21 mouse cellular contexts compared by ENCODE assay signal in the genomic region with DNA sequence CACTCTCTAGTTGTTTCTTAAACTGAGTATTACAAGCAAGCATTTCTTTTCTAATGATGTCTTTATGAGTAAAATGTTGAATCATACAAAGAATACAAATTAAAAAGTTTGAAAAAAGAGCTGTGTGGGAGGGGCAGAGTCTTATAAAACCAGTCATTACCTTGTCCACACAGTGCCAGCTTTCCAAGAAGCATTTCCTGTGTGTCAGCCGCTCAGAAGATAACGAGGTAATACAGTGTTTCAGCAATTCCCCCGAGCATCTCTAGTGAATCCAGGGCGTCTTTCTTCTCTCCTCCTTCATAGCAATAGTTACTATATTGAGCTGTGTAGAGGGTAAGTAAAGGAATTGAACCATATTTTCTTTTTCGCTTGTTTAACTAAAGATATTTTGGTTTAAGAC. TPM values are rescaled to one million over a fixed set of nuclear protein-coding genes. Genes with fewer than 3 reads are reported as not detected.
DNase-seq lines count a peak whose midpoint lies in the region; ATAC-seq and TF ChIP-seq lines count a peak whose summit lies in the region.
"Had no signal": no experiment of that assay in that cellular context is flagged by ENCODE, and none has a peak within 500 bp of the region (broad histone marks: within the 10 kb centered on the region; RNA-seq: fewer than 3 reads in every experiment).

TSS of gene Serpinb2 (plus strand) at position 172 of the 400 bp plus-strand sequence.

- 42% methylated on average over 5 of the region's 5 CpGs for WGBS in forebrain, embryonic 14.5 days
- WGBS in forebrain, embryonic 12.5 days: 53% methylated on average over 5 of the region's 5 CpGs

- no peaks in the 10 kb centered on the region for H3K27me3 ChIP-seq in forebrain, embryonic 14.5 days (replicated peaks; ENCODE audit: control insufficient read depth, insufficient read depth, low read length)
- no peaks in the 10 kb centered on the region for H3K27me3 ChIP-seq in forebrain, embryonic 12.5 days
- H3K27me3 ChIP-seq in megakaryocyte, embryonic 14.5 days (replicated peaks): no peaks in the 10 kb centered on the region
- H3K27me3 ChIP-seq: embryonic facial prominence, embryonic 13.5 days; heart, embryonic 15.5 days; intestine, embryonic 15.5 days had no signal

- H3K9ac ChIP-seq in forebrain, embryonic 14.5 days (ENCODE audit: low read length): no peak within 1 kb of the TSS
- no peak within 1 kb of the TSS for H3K9ac ChIP-seq in forebrain, embryonic 12.5 days
- H3K9ac ChIP-seq: embryonic facial prominence, embryonic 13.5 days; heart, embryonic 15.5 days; hindbrain, embryonic 14.5 days; intestine, embryonic 15.5 days had no signal

- no peaks in the 10 kb centered on the region for H3K4me1 ChIP-seq in forebrain, embryonic 14.5 days (ENCODE audit: control insufficient read depth, insufficient read depth, low read length)
- H3K4me1 ChIP-seq in forebrain, embryonic 12.5 days: no peaks in the 10 kb centered on the region
- peaks cover 57% of the 10 kb centered on the region for H3K4me1 ChIP-seq in megakaryocyte, embryonic 14.5 days
- H3K4me1 ChIP-seq: embryonic facial prominence, embryonic 13.5 days; heart, embryonic 15.5 days; intestine, embryonic 15.5 days had no signal

- H3K4me3 ChIP-seq in forebrain, embryonic 14.5 days (ENCODE audit: low read depth, low read length): no peak within 1 kb of the TSS
- no peak within 1 kb of the TSS for H3K4me3 ChIP-seq in forebrain, embryonic 12.5 days (replicated peaks)
- H3K4me3 ChIP-seq in megakaryocyte, embryonic 14.5 days (replicated peaks): peak within 1 kb of the TSS; percentile 93
- H3K4me3 ChIP-seq: embryonic facial prominence, embryonic 13.5 days; heart, embryonic 15.5 days; intestine, embryonic 15.5 days had no signal

- no peak for TF ChIP-seq CTCF in brain, embryonic 14.5 days (IDR thresholded peaks at IDR 0.05; ENCODE audit: borderline replicate concordance, extremely low read depth, insufficient read depth, insufficient read length)

- no peak within 1 kb of the TSS for H3K27ac ChIP-seq in forebrain, embryonic 14.5 days (ENCODE audit: low read depth, low read length)
- H3K27ac ChIP-seq in forebrain, embryonic 12.5 days: no peak within 1 kb of the TSS
- H3K27ac ChIP-seq: embryonic facial prominence, embryonic 13.5 days; heart, embryonic 15.5 days; hindbrain, embryonic 14.5 days; intestine, embryonic 15.5 days had no signal

- no peak for TF ChIP-seq POLR2A in brain, embryonic 14.5 days (IDR thresholded peaks at IDR 0.05; ENCODE audit: borderline replicate concordance, extremely low read depth, insufficient read depth, insufficient read length, poor library complexity, severe bottlenecking)

- H3K4me2 ChIP-seq in forebrain, embryonic 14.5 days (ENCODE audit: low read length): no peak within 1 kb of the TSS
- H3K4me2 ChIP-seq in forebrain, embryonic 12.5 days: no peak within 1 kb of the TSS
- H3K4me2 ChIP-seq: embryonic facial prominence, embryonic 13.5 days; heart, embryonic 11.5 days; heart, embryonic 15.5 days; hindbrain, embryonic 14.5 days; intestine, embryonic 15.5 days had no signal

- DNase-seq in forebrain, embryonic 14.5 days (ENCODE audit: low spot score): peak; percentile 3
- DNase-seq in brain, embryonic 14.5 days (ENCODE audit: low read depth): peak; percentile 31
- DNase-seq in ovary, postnatal 36 days (ENCODE audit: low spot score): no peak
- DNase-seq in frontal cortex, postnatal 10 days (ENCODE audit: low spot score in 2 of 2): no peak
- DNase-seq: adrenal gland, postnatal 10 days; gastrocnemius, postnatal 10 days; heart, adult 18-20 months; heart, postnatal 14 days; kidney, adult 18-20 months had no signal

- no peak for ATAC-seq in forebrain, embryonic 14.5 days
- no peak for ATAC-seq in forebrain, embryonic 12.5 days (ENCODE audit: low FRiP score)
- no peak for ATAC-seq in megakaryocyte, adult 5-6 weeks (ENCODE audit: poor library complexity, severe bottlenecking)
- ATAC-seq: CD4-positive, CD25-positive, alpha-beta regulatory T cell, adult 4 months; intestine, embryonic 15.5 days had no signal

- no peaks in the 10 kb centered on the region for H3K36me3 ChIP-seq in forebrain, embryonic 14.5 days (ENCODE audit: control insufficient read depth, insufficient read depth, low read length)
- no peaks in the 10 kb centered on the region for H3K36me3 ChIP-seq in forebrain, embryonic 12.5 days (replicated peaks)
- peaks cover 38% of the 10 kb centered on the region for H3K36me3 ChIP-seq in megakaryocyte, embryonic 14.5 days (replicated peaks; ENCODE audit: low read length)
- H3K36me3 ChIP-seq: embryonic facial prominence, embryonic 13.5 days; G1E; heart, embryonic 15.5 days; intestine, embryonic 15.5 days had no signal

- no peaks in the 10 kb centered on the region for H3K9me3 ChIP-seq in forebrain, embryonic 14.5 days (replicated peaks; ENCODE audit: control insufficient read depth, low read length)
- no peaks in the 10 kb centered on the region for H3K9me3 ChIP-seq in forebrain, embryonic 12.5 days
- no peaks in the 10 kb centered on the region for H3K9me3 ChIP-seq in megakaryocyte, embryonic 14.5 days
- H3K9me3 ChIP-seq: embryonic facial prominence, embryonic 13.5 days; heart, embryonic 15.5 days; intestine, embryonic 15.5 days had no signal

RNA-seq across cellular contexts. Expression of gene Serpinb2, which starts in this region (rescaled TPM):
- polyA plus RNA-seq in forebrain, embryonic 14.5 days (2014; fragmentation: Nextera tagmentation; extraction: Ambion mirVana): 0.19 and 0.28 TPM in 2 replicates
- polyA plus RNA-seq in forebrain, embryonic 12.5 days (2016; fragmentation: Nextera tagmentation; extraction: Ambion mirVana): 0.77 and 1.1 TPM in 2 replicates
- polyA plus RNA-seq in megakaryocyte, embryonic 14.5 days (2012; ENCODE audit: insufficient read depth, low replicate concordance): 45.8 and 210 TPM in 2 replicates
- total RNA-seq in megakaryocyte, adult 5-6 weeks (2015): 38.0 and 40.7 TPM in 2 replicates
- total RNA-seq in megakaryocyte, adult 5-6 weeks (2017): 9.6 and 13.5 TPM in 2 replicates
- polyA plus RNA-seq in brain, embryonic 14.5 days (2012; rRNA removed): 0.16 and 0.40 TPM in 2 replicates
- total RNA-seq: common myeloid progenitor, adult 5-6 weeks; G1E; gastrocnemius, postnatal 10 days; hematopoietic stem cell, adult 5-6 weeks had no signal
- polyA plus RNA-seq: CD4-positive, CD25-positive, alpha-beta regulatory T cell, adult 4 months; hindbrain, embryonic 14.5 days had no signal

Comparison
In these comparisons a context has a peak if more than half of its experiments do, and no peak if none do; other contexts are left out.
1. RNA of gene Serpinb2 (polyA plus RNA-seq): 45.8 to 210 TPM in megakaryocyte, embryonic 14.5 days; 0.77 to 1.1 TPM in forebrain, embryonic 12.5 days, 0.19 to 0.28 TPM in forebrain, embryonic 14.5 days and 0.16 to 0.40 TPM in brain, embryonic 14.5 days; every median in the first group is over 10 times any median in the second.
2. Peak in DNase-seq in forebrain, embryonic 14.5 days; RNA of the gene not detected or under 1 TPM.
3. Peak in DNase-seq in brain, embryonic 14.5 days; RNA of the gene not detected or under 1 TPM.